Mouse (Mus musculus) midbrain, embryonic 14.5 days (tissue): Measurements from ENCODE around the gene Dand5. TPM values are rescaled to one million over a fixed set of nuclear protein-coding genes. Genes with fewer than 3 reads are reported as not detected.
A peak's percentile ranks its signal among the peaks of the same experiment; 100 is the strongest.

Experiments
- ATAC-seq: fragments of 200-750 bp; cut with Nextera tagmentation; 2 replicates; pipeline ENCODE4 v1.8.0; 2017; ENCODE audit warnings: moderate number of reproducible peaks, moderate library complexity; ENCODE audit not compliant: low FRiP score, low TSS enrichment
- DNase-seq: peaks from one replicate; pipeline ENCODE4 v3.0.0-alpha.2; 2015
- H3K27ac ChIP-seq: fragments of 300-500 bp; sonication (generic); replicated peaks from 2 replicates; pipeline ENCODE4 v1.5.1; 2014; ENCODE audit warnings: mild to moderate bottlenecking, low read depth, low read length, moderate library complexity
- H3K27me3 ChIP-seq: fragments of 300-500 bp; sonication (generic); 2 replicates; pipeline ENCODE4 v1.6.1; 2014; ENCODE audit warnings: low read length, control low read depth, mixed read lengths; ENCODE audit not compliant: control insufficient read depth, insufficient read depth
- H3K36me3 ChIP-seq: fragments of 300-500 bp; sonication (generic); 2 replicates; pipeline ENCODE4 v1.6.1; 2014; ENCODE audit warnings: low read length, control low read depth; ENCODE audit not compliant: control insufficient read depth, insufficient read depth
- H3K4me1 ChIP-seq: fragments of 300-500 bp; sonication (generic); 2 replicates; pipeline ENCODE4 v1.6.1; 2014; ENCODE audit warnings: mild to moderate bottlenecking, antibody characterized with exemption, low read length, control low read depth; ENCODE audit not compliant: control insufficient read depth, insufficient read depth
- H3K4me2 ChIP-seq: fragments of 300-500 bp; sonication (generic); 2 replicates; pipeline ENCODE4 v1.6.1; 2014; ENCODE audit warnings: mild to moderate bottlenecking, low read length, moderate library complexity
- H3K4me3 ChIP-seq: fragments of 300-500 bp; sonication (generic); replicated peaks from 2 replicates; pipeline ENCODE4 v1.5.1; 2014; ENCODE audit warnings: low read depth, low read length
- H3K9ac ChIP-seq: fragments of 300-500 bp; sonication (generic); replicated peaks from 2 replicates; pipeline ENCODE4 v1.6.1; 2014; ENCODE audit warnings: mild to moderate bottlenecking, low read length, moderate library complexity
- H3K9me3 ChIP-seq: fragments of 300-500 bp; sonication (generic); 2 replicates; pipeline ENCODE4 v1.6.1; 2016; ENCODE audit warnings: low read length, control low read depth, mixed read lengths; ENCODE audit not compliant: control insufficient read depth
- WGBS: fragments of 180-500 bp; shearing (Covaris S2); extraction: QIAGEN DNeasy Blood & Tissue Kit; methylation state at CpG from one replicate; pipeline ENCODE4 v1.1.7; 2014; 5-methylcytosine and 5-hydroxymethylcytosine counted together
- polyA plus RNA-seq: library from polyadenylated mRNA; unstranded; fragments of >200 nt; fragmentation: Nextera tagmentation; extraction: Ambion mirVana; gene quantifications from 2 replicates; pipeline ENCODE4 v1.2.1, GENCODE M21; 2014

Gene Dand5
- polyA plus RNA-seq, 1 experiment from 2014 or later, result 9.9 TPM

GRCm38 (mm10) chr8:84773304-84773703 is 49.3 kb downstream of the Dand5 start:
- ATAC-seq (no peak), DNase-seq (no peak)
- Histone ChIP-seq H3K4me1 (peaks cover 11% of the 10 kb centered on the region), H3K36me3 (no peaks in the 10 kb centered on the region), H3K4me2 (peak overlapping the region; percentile 50), H3K27ac (peak overlapping the region; percentile 33), H3K27me3 (peaks cover 53% of the 10 kb centered on the region), H3K9me3 (no peaks in the 10 kb centered on the region), H3K4me3 (peak overlapping the region; percentile 24), H3K9ac (peak overlapping the region; percentile 42)
- WGBS, result 1% methylated on average over 9 of the region's 9 CpGs

GRCm38 (mm10) chr8:84772628-84773027 is 50.0 kb downstream of the Dand5 start:
- Histone ChIP-seq H3K9ac (no peak overlapping the region; the same call in 1 of the 2 replicates), H3K4me1 (peaks cover 11% of the 10 kb centered on the region), H3K27ac (no peak overlapping the region), H3K27me3 (peaks cover 48% of the 10 kb centered on the region), H3K36me3 (no peaks in the 10 kb centered on the region; the same call in 1 of the 2 replicates), H3K4me2 (peak overlapping the region; percentile 50), H3K4me3 (peak overlapping the region; percentile 12; the same call in 1 of the 2 replicates), H3K9me3 (no peaks in the 10 kb centered on the region)
- WGBS, result 12% methylated on average over 3 of the region's 3 CpGs
- ATAC-seq, result no peak
- DNase-seq, result no peak

- H3K9ac ChIP-seq, result peak overlapping the region; percentile 34; the same call in 1 of the 2 replicates
- ATAC-seq, result no peak
- DNase-seq, result peak; percentile 56
- peak overlapping the region; percentile 50 for H3K4me2 ChIP-seq
- H3K9me3 ChIP-seq, result no peaks in the 10 kb centered on the region
- H3K36me3 ChIP-seq, result no peaks in the 10 kb centered on the region; the same call in 1 of the 2 replicates
- H3K27me3 ChIP-seq, result peaks cover 48% of the 10 kb centered on the region
- WGBS, result 5% methylated on average over 34 of the region's 34 CpGs
- H3K4me1 ChIP-seq, result peaks cover 11% of the 10 kb centered on the region
- H3K27ac ChIP-seq, result no peak overlapping the region; the same call in 1 of the 2 replicates
- H3K4me3 ChIP-seq, result peak overlapping the region; percentile 12
Measured at GRCm38 (mm10) chr8:84771941-84772378, 50.7 kb downstream of the Dand5 start.

GRCm38 (mm10) chr8:84771000-84771687 is 51.5 kb downstream of the Dand5 start:
- H3K4me1 ChIP-seq, result peaks cover 12% of the 10 kb centered on the region
- WGBS, result 28% methylated on average over 5 of the region's 5 CpGs
- DNase-seq (no peak), ATAC-seq (no peak)
- no peak overlapping the region; the same call in 1 of the 2 replicates for H3K9ac ChIP-seq
- no peaks in the 10 kb centered on the region for H3K9me3 ChIP-seq
- H3K36me3 ChIP-seq, result no peaks in the 10 kb centered on the region; the same call in 1 of the 2 replicates
- peaks cover 40% of the 10 kb centered on the region for H3K27me3 ChIP-seq
- H3K4me2 ChIP-seq, result peak overlapping the region; percentile 50
- H3K27ac ChIP-seq, result no peak overlapping the region
- peak overlapping the region; percentile 12; the same call in 1 of the 2 replicates for H3K4me3 ChIP-seq

- H3K4me3 ChIP-seq, result peak overlapping the region; percentile 12; the same call in 1 of the 2 replicates
- no peak overlapping the region for H3K27ac ChIP-seq
- ATAC-seq (no peak), DNase-seq (no peak)
- H3K36me3 ChIP-seq, result no peaks in the 10 kb centered on the region; the same call in 1 of the 2 replicates
- H3K9me3 ChIP-seq, result no peaks in the 10 kb centered on the region
- H3K27me3 ChIP-seq, result peaks cover 32% of the 10 kb centered on the region
- H3K4me1 ChIP-seq, result peaks cover 14% of the 10 kb centered on the region
- H3K9ac ChIP-seq, result no peak overlapping the region
- WGBS, result 39% methylated on average over 12 of the region's 12 CpGs
- peak overlapping the region; percentile 50 for H3K4me2 ChIP-seq
Measured at GRCm38 (mm10) chr8:84770100-84770953, 52.3 kb downstream of the Dand5 start.

- H3K4me2 ChIP-seq, result 0 out of 2 replicates have a peak overlapping the region, but pooled peaks have one; percentile 1
- H3K4me3 ChIP-seq, result no peak overlapping the region
- H3K27ac ChIP-seq, result no peak overlapping the region
- WGBS, result 86% methylated on average over 8 of the region's 8 CpGs
- no peaks in the 10 kb centered on the region for H3K9me3 ChIP-seq
- no peak for DNase-seq
- H3K27me3 ChIP-seq, result peaks cover 27% of the 10 kb centered on the region
- H3K4me1 ChIP-seq, result peaks cover 15% of the 10 kb centered on the region
- H3K9ac ChIP-seq, result no peak overlapping the region
- H3K36me3 ChIP-seq, result no peaks in the 10 kb centered on the region; the same call in 1 of the 2 replicates
- no peak for ATAC-seq
Measured at GRCm38 (mm10) chr8:84769324-84769723, 53.3 kb downstream of the Dand5 start.

- Histone ChIP-seq H3K9ac (no peak overlapping the region), H3K27ac (no peak overlapping the region), H3K4me1 (peaks cover 15% of the 10 kb centered on the region), H3K36me3 (no peaks in the 10 kb centered on the region; the same call in 1 of the 2 replicates), H3K27me3 (peaks cover 33% of the 10 kb centered on the region), H3K4me3 (no peak overlapping the region), H3K9me3 (no peaks in the 10 kb centered on the region), H3K4me2 (0 out of 2 replicates have a peak overlapping the region, but pooled peaks have one; percentile 1)
- WGBS, result 88% methylated on average over 14 of the region's 14 CpGs
- ATAC-seq, result no peak
- DNase-seq, result no peak
Measured at GRCm38 (mm10) chr8:84768343-84769095, 54.1 kb downstream of the Dand5 start.

GRCm38 (mm10) chr8:84767221-84767620 is 55.4 kb downstream of the Dand5 start:
- ATAC-seq (no peak), DNase-seq (no peak)
- H3K4me3 ChIP-seq, result no peak overlapping the region
- 79% methylated on average over 10 of the region's 10 CpGs for WGBS
- H3K9me3 ChIP-seq, result no peaks in the 10 kb centered on the region
- peaks cover 15% of the 10 kb centered on the region for H3K4me1 ChIP-seq
- H3K9ac ChIP-seq, result no peak overlapping the region
- H3K36me3 ChIP-seq, result no peaks in the 10 kb centered on the region; the same call in 1 of the 2 replicates
- no peak overlapping the region for H3K27ac ChIP-seq
- H3K4me2 ChIP-seq, result no peak overlapping the region
- H3K27me3 ChIP-seq, result peaks cover 32% of the 10 kb centered on the region
